Mouse (Mus musculus): ENCODE results near the gene Susd3. TPM values are rescaled to one million over a fixed set of nuclear protein-coding genes. Genes with fewer than 3 reads are reported as not detected.

The Susd3 gene
- total RNA-seq, 2 experiments from 2014 or later = 0.55 to 1.3 TPM

GRCm38 (mm10) chr13:49187288-49188218 lies 61.0 kb downstream of the Susd3 start, which contains the start of gene Ninj1:
Gene Ninj1 (plus strand): TSS chr13:49187485.
- DNase-seq = peak; percentile 91

GRCm38 (mm10) chr13:49186798-49187287 lies 61.7 kb downstream of the Susd3 start:
- DNase-seq = no peak

- DNase-seq = peak; percentile 32 to 65
These were observed 64.9 kb downstream of the Susd3 start for GRCm38 (mm10) chr13:49183646-49184045.

- DNase-seq = peak in 1 of 2 experiments; percentile 7
These were observed 65.3 kb downstream of the Susd3 start for GRCm38 (mm10) chr13:49183161-49183560.

- DNase-seq = peak in 1 of 2 experiments; percentile 9
These were observed 67.0 kb downstream of the Susd3 start for GRCm38 (mm10) chr13:49181411-49181984.

GRCm38 (mm10) chr13:49180691-49181090 lies 67.8 kb downstream of the Susd3 start:
- DNase-seq = no peak

Other genes starting within 250 kb of the Susd3 start
- gene Wnk2, start 100.7 kb downstream of the Susd3 start, total RNA-seq (2021) = 10 to 100 TPM; 70.1 to 70.9 TPM
- 100 to 1,000 TPM; 122 to 123 TPM for gene Ninj1, start 61.2 kb downstream of the Susd3 start, total RNA-seq (2021)
- gene Card19, start 32.7 kb downstream of the Susd3 start, total RNA-seq (2021) = 100 to 1,000 TPM; 145 to 150 TPM
- gene Fgd3, start 71.6 kb upstream of the Susd3 start, total RNA-seq (2021) = 1 to 10 TPM; 1.2 to 2.4 TPM
- 10 to 100 TPM; 67.3 to 73.9 TPM for gene Bicd2, start 92.9 kb upstream of the Susd3 start, total RNA-seq (2021)
- 1 to 10 TPM; 7.0 to 7.4 TPM for gene Ippk, start 172.5 kb upstream of the Susd3 start, total RNA-seq (2021)
- 1 to 10 TPM; 1.3 to 1.5 TPM for gene Tes3-ps, start 244.6 kb upstream of the Susd3 start, total RNA-seq (2021)